Mouse (Mus musculus): ENCODE data around the gene Olfr1101. TPM values are rescaled to one million over a fixed set of nuclear protein-coding genes. Genes with fewer than 3 reads are reported as not detected.

Olfr1101 gene
- total RNA-seq (2014; fragmentation: Nextera tagmentation) (not detected in 2 replicates), total RNA-seq (2017) (not detected in 2 replicates)

GRCm38 (mm10) chr2:86991121-86991520 lies at the start of gene Olfr1101:
Gene Olfr1101, minus strand, starts transcription at chr2:86991221.
- no peak for ATAC-seq (replicated peaks; ENCODE audit: low FRiP score, low TSS enrichment, poor library complexity, severe bottlenecking)

GRCm38 (mm10) chr2:87036431-87036830 lies 45.4 kb upstream of the Olfr1101 start, which contains the start of gene Olfr1105:
Gene Olfr1105, minus strand, starts transcription at chr2:87036531.
- ATAC-seq (replicated peaks; ENCODE audit: low FRiP score, low TSS enrichment, poor library complexity, severe bottlenecking), result no peak

- ATAC-seq (replicated peaks; ENCODE audit: low FRiP score, low TSS enrichment, poor library complexity, severe bottlenecking), result no peak
Measured at GRCm38 (mm10) chr2:87026980-87027379, 36.0 kb upstream of the Olfr1101 start, which contains the start of gene Olfr1104. Gene Olfr1104, minus strand, starts transcription at chr2:87027080.

- no peak for ATAC-seq (replicated peaks; ENCODE audit: low FRiP score, low TSS enrichment, poor library complexity, severe bottlenecking)
Measured at GRCm38 (mm10) chr2:86998098-86998497, 7.1 kb upstream of the Olfr1101 start, which contains the start of gene Olfr1102. Gene Olfr1102, plus strand, starts transcription at chr2:86998398.

GRCm38 (mm10) chr2:86979854-86980253 lies 11.2 kb downstream of the Olfr1101 start, which contains the start of gene Olfr1100:
Gene Olfr1100, minus strand, starts transcription at chr2:86979954.
- no peak for ATAC-seq (replicated peaks; ENCODE audit: low FRiP score, low TSS enrichment, poor library complexity, severe bottlenecking)

DNA sequence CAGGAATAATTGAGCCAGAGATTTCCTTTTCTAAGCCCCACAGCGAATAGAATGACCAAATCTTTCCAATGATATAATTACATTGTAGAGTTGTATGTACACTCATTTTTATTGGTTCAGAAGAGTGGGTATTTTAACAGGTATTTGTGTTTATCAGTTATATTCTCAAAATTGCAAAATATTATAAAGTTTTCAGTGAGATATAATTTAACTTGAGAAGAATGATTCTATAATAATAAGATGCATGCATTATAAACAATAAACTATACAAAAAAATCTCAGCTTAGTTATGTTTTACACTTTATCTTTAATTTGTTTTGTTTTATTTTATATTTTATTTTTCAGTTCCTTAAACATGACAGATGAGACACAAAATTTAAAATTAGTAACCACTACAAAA lies 30.4 kb downstream of the Olfr1101 start, which contains the start of gene Olfr1099:
TSS of gene Olfr1099 (minus strand) at position 101 of the 400 bp plus-strand sequence.
- ATAC-seq (replicated peaks; ENCODE audit: low FRiP score, low TSS enrichment, poor library complexity, severe bottlenecking), result no peak

Other genes starting within 250 kb of the Olfr1101 start
- not detected in 2 replicates for gene Olfr1090, start 232.2 kb downstream of the Olfr1101 start, total RNA-seq (2014; fragmentation: Nextera tagmentation)
- gene Olfr1090, start 232.2 kb downstream of the Olfr1101 start, total RNA-seq (2017), result not detected in 2 replicates
- not detected in 2 replicates for gene Olfr1093, start 208.7 kb downstream of the Olfr1101 start, total RNA-seq (2014; fragmentation: Nextera tagmentation)
- gene Olfr1093, start 208.7 kb downstream of the Olfr1101 start, total RNA-seq (2017), result not detected in 2 replicates
- not detected in 2 replicates for gene Olfr141, start 181.2 kb downstream of the Olfr1101 start, total RNA-seq (2014; fragmentation: Nextera tagmentation)
- gene Olfr141, start 181.2 kb downstream of the Olfr1101 start, total RNA-seq (2017), result not detected in 2 replicates
- gene Olfr1094, start 166.6 kb downstream of the Olfr1101 start, total RNA-seq (2014; fragmentation: Nextera tagmentation), result not detected in 2 replicates
- gene Olfr1094, start 166.6 kb downstream of the Olfr1101 start, total RNA-seq (2017), result not detected in 2 replicates
- gene Olfr1095, start 139.5 kb downstream of the Olfr1101 start, total RNA-seq (2014; fragmentation: Nextera tagmentation), result not detected in 2 replicates
- not detected in 2 replicates for gene Olfr1095, start 139.5 kb downstream of the Olfr1101 start, total RNA-seq (2017)
- gene Gm13723, start 116.4 kb downstream of the Olfr1101 start, total RNA-seq (2014; fragmentation: Nextera tagmentation), result not detected in 2 replicates
- not detected in 2 replicates for gene Gm13723, start 116.4 kb downstream of the Olfr1101 start, total RNA-seq (2017)
- not detected in 2 replicates for gene Olfr1097, start 99.0 kb downstream of the Olfr1101 start, total RNA-seq (2014; fragmentation: Nextera tagmentation)
- gene Olfr1097, start 99.0 kb downstream of the Olfr1101 start, total RNA-seq (2017), result not detected in 2 replicates
- not detected in 2 replicates for gene Olfr1098, start 66.7 kb downstream of the Olfr1101 start, total RNA-seq (2014; fragmentation: Nextera tagmentation)
- gene Olfr1098, start 66.7 kb downstream of the Olfr1101 start, total RNA-seq (2017), result not detected in 2 replicates
- not detected in 2 replicates for gene Olfr1099, start 30.5 kb downstream of the Olfr1101 start, total RNA-seq (2014; fragmentation: Nextera tagmentation)
- not detected in 2 replicates for gene Olfr1099, start 30.5 kb downstream of the Olfr1101 start, total RNA-seq (2017)
- gene Olfr1100, start 11.3 kb downstream of the Olfr1101 start, total RNA-seq (2014; fragmentation: Nextera tagmentation), result not detected in 2 replicates
- gene Olfr1100, start 11.3 kb downstream of the Olfr1101 start, total RNA-seq (2017), result not detected in 2 replicates
- not detected in 2 replicates for gene Olfr1102, start 7.2 kb upstream of the Olfr1101 start, total RNA-seq (2014; fragmentation: Nextera tagmentation)
- not detected in 2 replicates for gene Olfr1102, start 7.2 kb upstream of the Olfr1101 start, total RNA-seq (2017)
- gene Olfr1104, start 35.9 kb upstream of the Olfr1101 start, total RNA-seq (2014; fragmentation: Nextera tagmentation), result not detected in 2 replicates
- gene Olfr1104, start 35.9 kb upstream of the Olfr1101 start, total RNA-seq (2017), result not detected in 2 replicates
- gene Olfr1105, start 45.3 kb upstream of the Olfr1101 start, total RNA-seq (2014; fragmentation: Nextera tagmentation), result not detected in 2 replicates
- gene Olfr1105, start 45.3 kb upstream of the Olfr1101 start, total RNA-seq (2017), result not detected in 2 replicates
- not detected in 2 replicates for gene Olfr1106, start 61.1 kb upstream of the Olfr1101 start, total RNA-seq (2014; fragmentation: Nextera tagmentation)
- gene Olfr1106, start 61.1 kb upstream of the Olfr1101 start, total RNA-seq (2017), result not detected in 2 replicates
- gene Olfr1107, start 84.6 kb upstream of the Olfr1101 start, total RNA-seq (2014; fragmentation: Nextera tagmentation), result not detected in 2 replicates
- not detected in 2 replicates for gene Olfr1107, start 84.6 kb upstream of the Olfr1101 start, total RNA-seq (2017)
- not detected in 2 replicates for gene Olfr1109, start 104.8 kb upstream of the Olfr1101 start, total RNA-seq (2014; fragmentation: Nextera tagmentation)
- not detected in 2 replicates for gene Olfr1109, start 104.8 kb upstream of the Olfr1101 start, total RNA-seq (2017)
- gene Olfr259, start 123.3 kb upstream of the Olfr1101 start, total RNA-seq (2014; fragmentation: Nextera tagmentation), result not detected in 2 replicates
- not detected in 2 replicates for gene Olfr259, start 123.3 kb upstream of the Olfr1101 start, total RNA-seq (2017)
- gene Olfr1110, start 149.1 kb upstream of the Olfr1101 start, total RNA-seq (2014; fragmentation: Nextera tagmentation), result not detected in 2 replicates
- gene Olfr1110, start 149.1 kb upstream of the Olfr1101 start, total RNA-seq (2017), result not detected in 2 replicates
- not detected in 2 replicates for gene Olfr1111, start 161.4 kb upstream of the Olfr1101 start, total RNA-seq (2014; fragmentation: Nextera tagmentation)
- gene Olfr1111, start 161.4 kb upstream of the Olfr1101 start, total RNA-seq (2017), result not detected in 2 replicates
- not detected in 2 replicates for gene Olfr1112, start 196.6 kb upstream of the Olfr1101 start, total RNA-seq (2014; fragmentation: Nextera tagmentation)
- not detected in 2 replicates for gene Olfr1112, start 196.6 kb upstream of the Olfr1101 start, total RNA-seq (2017)
- gene Olfr1113, start 217.7 kb upstream of the Olfr1101 start, total RNA-seq (2014; fragmentation: Nextera tagmentation), result not detected in 2 replicates
- gene Olfr1113, start 217.7 kb upstream of the Olfr1101 start, total RNA-seq (2017), result not detected in 2 replicates

All from megakaryocyte-erythroid progenitor cell, adult 5-6 weeks (primary cell).